Mouse (Mus musculus): ENCODE measurements around the gene Mgrn1. TPM values are rescaled to one million over a fixed set of nuclear protein-coding genes. Genes with fewer than 3 reads are reported as not detected.

The Mgrn1 gene
- polyA plus RNA-seq, 1 experiment: 84.0 TPM

DNA sequence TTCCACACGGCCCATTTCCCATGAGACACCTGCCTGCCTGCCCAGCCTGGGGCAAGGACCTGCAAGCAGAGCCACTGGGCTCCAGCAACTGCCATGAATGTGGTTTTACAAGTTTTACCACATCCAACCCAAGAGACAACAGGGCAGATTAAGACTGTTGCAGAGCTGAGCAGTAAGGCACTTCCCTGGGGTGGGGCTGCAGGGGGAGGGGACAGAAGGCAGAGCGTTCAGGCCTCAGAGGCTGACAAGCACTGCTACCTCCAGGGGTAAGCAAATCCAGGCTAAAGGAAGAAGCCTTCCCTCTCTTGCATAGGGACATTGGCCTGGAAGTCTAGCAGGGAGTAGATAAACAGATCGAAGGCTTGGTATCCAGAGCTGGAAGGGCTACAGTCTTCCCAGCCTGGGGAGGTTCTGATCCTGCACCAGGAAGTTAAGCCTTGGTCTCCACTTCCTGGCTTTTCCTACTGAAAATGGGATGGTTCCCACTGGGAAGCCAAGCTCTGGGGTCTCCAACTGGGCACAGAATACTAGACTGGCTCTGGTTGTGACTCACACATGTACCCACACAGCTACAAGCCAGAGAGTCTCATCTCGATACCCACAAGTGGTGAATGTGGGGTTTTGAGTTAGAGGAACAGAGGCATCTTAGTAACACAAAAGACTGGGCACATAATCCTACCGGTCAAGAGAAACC is 7.7 kb upstream of the Mgrn1 start:
- DNase-seq (ENCODE audit: low spot score): peak; percentile 47

DNA sequence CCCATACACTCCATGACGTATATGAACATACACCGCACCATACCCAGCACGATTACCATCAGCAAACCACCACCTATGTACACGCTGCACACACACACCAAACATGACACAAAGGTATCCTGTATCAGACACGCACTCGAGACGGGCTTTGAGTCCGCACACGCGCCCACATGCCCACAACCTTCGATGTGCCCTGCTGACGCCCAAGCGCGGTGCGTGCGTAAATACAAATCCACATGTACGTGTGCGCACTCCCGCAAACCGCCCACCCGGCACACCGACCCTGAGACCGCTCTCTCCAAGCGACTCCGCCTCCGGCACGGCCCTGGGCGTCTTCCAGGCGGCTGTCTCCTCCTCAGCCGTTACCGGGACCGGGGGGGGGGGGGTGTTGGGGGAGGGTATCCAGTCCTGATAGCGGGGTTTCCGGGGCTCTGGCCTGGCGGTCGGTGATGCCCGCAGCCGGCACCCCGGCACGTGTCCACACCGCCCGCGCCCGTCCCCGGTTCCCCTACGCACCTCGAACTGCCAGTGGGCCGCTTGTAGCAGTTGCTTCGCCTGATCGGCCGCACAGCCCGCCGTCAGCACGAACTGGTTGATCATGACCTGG is 6.8 kb upstream of the Mgrn1 start:
- no peak for DNase-seq (ENCODE audit: low spot score)

DNA sequence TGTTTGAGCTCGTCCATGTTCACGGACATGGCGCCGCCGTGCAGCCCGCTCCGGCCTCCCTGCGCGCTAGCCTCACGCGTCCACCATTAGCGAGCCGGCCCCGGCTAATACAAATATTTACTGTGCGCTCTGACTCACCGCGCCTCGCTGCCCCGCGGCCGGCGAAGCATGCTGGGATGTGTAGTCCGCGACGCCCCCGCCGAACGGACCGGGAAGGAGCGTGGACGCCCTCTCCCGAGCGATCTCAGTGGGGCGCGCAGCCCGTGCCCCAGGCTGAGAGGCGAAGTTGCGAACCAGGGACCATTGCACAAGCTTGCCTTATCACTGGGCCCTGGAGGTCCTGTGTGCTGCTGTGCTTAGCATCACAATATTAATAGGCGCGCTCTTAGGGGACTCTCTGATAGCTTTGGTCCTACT is 6.3 kb upstream of the Mgrn1 start:
- peak; percentile 95 for DNase-seq (ENCODE audit: low spot score)

DNA sequence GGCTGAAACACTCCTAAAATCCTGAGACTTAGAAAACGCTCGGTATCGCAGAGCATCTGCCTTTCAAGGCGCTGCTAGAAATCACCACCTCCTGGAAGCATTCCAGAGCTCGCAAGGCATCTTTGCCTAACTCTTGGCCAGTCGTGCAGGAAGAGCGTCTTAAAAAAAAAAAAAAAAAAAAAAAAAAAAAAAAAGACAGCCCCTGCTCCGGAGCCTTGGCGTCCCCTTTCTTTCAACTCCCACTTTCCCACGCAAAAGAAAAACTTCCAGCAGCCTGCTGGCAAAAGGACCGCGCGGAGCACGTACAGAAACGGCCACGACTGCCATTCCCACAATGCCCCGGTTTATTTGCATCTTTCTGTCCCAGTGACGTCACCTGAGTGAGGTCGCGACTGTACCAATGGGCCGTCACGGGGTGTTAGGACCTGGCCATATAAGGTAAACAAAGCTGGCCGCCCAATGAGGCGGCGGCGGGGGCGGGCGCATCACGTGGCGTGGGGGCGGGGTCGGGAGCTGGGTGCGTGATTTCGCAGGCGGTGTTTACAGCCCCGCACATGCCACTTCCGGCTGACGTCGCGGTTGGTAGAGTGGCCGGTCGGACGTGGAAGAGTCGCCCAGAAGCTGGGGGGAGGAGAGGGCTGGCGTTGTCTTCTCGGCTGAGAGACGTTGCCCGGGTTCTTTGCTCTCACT is 5.8 kb upstream of the Mgrn1 start, which contains the start of gene Ubald1:
Gene Ubald1, minus strand, starts transcription at position 180 of the 690 bp plus-strand sequence.
- peak; percentile 91 for DNase-seq (ENCODE audit: low spot score)

DNA sequence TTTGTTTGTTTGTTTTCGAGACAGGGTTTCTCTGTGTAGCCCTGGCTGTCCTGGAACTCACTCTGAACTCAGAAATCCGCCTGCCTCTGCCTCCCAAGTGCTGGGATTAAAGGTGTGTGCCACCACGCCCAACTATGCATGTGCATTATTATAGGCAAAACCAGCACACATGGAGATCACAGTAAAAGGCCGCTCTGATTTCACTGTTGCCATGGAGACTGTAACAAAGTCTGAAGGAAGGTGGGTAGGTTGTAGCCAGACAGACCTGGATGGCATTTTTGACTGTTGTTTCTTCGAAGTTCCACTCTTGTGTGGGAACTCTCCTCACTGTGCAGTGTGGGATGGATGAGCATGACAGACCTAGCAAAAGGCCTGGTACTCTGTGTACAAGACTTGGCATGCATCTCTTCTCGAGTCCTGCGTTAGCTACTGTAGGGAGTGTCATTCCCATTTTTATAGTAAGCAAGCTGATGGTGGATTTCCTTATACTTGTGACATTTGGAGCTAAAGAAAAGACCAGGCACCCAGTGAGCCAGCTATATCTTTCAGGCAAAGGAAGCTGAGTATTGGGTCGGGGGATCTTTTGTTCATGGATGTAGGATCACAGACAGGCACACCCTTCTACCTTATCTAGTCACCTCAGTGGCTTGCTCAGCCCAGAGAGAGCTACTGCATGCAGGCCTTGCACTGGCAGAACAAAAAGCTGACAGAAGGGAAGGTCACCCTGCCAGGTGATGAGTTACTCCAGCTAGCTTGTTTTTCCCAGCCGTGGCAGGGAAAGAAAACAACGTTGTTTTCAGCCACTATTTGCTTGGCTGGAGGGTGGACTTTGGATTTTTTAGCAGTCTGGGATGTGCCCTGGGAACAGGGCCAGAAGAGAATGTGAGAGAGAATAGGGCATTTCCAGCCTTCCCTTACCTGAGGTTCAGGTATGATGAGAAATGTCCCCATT is 4.4 kb upstream of the Mgrn1 start:
- no peak for DNase-seq (ENCODE audit: low spot score)

DNA sequence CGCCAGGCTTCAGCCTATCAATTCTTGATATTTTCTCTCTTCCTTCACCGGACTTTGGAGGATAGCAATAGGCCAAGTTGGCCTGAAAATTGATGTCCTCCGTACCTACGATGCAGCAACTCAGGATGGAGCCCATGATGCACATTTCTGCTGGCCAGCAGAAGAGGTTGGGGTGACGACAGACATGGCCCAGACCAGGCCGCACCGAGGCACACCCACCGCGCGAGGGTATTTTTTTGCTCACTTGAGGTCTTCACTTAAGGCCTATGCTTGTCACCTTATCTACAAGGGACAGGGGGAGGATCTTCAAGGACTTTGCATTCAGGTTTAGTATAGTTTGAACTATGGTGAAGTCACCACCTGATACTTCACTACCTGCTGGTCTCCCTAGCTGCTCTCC is 1.1 kb upstream of the Mgrn1 start:
- no peak for DNase-seq (ENCODE audit: low spot score)

DNA sequence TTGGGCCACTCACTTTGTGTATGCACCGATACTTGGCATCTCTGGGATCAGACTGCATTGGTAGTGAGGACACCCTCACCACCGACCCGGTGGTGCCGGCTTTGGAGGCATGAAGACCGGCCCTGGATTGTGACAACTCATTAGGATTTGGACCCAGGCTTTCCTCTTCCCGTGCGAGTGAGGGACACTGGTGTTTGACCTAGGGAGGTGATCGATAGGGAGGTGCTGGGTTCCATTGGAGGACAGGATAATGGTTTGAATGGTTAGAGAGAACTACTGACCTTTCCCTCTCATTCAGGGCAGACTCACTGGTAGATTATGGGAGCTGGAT is 606 bp downstream of the Mgrn1 start:
- DNase-seq (ENCODE audit: low spot score): no peak

DNA sequence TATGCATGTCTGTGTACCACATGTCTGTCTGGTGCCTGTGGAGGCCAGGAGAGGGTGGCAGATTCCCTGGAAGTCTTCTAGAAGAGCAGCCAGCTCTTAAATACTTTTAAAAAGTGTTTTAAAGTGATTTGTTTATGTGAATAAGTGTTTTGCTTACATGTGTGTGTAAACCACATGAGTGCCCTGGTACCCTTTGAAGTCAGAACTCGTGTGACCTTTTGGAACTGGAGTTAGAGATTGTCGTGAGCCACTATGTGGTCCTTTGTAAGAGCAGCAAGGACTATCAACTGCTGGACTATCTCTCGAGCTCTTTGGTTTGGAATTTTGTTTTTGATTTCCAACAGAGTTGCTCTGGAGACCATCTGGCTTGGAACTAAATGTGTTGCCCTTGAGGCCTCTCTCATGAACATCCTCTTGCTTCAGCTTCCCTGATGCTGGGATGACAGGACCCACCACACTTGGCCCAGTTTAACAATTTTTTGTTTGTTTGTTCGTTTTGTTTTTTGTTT is 4.2 kb downstream of the Mgrn1 start:
- no peak for DNase-seq (ENCODE audit: low spot score)

DNA sequence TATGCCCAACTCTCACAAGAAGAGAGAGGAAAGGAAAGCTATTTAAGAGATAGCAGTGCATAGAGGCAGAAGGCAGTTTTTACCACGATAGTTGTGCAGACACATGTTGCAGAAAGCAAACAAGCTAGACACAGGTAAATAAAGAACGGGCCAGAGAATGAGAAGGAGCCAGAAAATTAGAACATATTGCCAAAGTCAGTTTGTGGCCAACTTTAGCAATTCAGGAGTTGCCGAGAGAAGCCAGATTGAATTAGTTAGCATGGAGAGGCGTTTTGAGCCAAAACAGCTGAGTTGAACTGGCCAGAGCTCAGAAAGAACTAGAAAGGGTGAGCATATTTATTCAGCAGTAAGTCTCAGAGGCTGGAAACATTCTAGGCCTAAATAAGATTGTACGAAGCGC is 6.1 kb downstream of the Mgrn1 start:
- no peak for DNase-seq (ENCODE audit: low spot score)

DNA sequence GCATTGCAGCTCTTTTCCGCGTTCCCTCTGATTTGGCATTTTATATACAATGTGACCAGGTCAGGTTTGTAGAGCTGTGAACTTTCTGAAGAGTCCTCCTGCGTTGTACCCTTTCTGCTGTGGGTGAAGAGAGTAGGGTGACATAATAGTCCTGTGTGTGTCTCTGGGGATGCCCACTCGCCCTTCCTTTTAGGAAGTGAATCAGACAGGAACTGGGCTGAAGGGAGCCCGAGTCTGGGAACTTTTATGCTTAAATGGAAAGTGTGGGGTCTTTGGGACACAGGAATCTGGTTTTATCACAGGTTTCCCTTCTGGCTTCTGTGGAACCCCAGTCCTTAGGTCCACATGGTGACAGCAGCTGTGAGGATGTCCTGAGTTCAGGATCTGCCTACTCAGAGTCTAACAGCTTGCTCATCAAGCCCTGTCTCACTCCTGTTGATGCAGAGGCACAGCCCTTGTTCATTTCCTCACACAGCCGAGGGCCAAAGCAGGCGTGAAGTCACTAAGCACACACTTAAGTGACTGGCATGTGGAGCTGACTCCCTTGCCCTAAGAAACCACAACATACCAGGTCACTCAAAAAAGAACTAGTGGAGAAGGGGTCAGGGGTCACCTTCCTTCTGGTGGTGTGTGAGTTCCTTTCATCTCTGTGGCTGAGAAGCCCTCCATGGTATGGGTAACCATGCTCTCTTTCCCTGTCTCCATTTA is 8.3 kb downstream of the Mgrn1 start:
- no peak for DNase-seq (ENCODE audit: low spot score)

DNA sequence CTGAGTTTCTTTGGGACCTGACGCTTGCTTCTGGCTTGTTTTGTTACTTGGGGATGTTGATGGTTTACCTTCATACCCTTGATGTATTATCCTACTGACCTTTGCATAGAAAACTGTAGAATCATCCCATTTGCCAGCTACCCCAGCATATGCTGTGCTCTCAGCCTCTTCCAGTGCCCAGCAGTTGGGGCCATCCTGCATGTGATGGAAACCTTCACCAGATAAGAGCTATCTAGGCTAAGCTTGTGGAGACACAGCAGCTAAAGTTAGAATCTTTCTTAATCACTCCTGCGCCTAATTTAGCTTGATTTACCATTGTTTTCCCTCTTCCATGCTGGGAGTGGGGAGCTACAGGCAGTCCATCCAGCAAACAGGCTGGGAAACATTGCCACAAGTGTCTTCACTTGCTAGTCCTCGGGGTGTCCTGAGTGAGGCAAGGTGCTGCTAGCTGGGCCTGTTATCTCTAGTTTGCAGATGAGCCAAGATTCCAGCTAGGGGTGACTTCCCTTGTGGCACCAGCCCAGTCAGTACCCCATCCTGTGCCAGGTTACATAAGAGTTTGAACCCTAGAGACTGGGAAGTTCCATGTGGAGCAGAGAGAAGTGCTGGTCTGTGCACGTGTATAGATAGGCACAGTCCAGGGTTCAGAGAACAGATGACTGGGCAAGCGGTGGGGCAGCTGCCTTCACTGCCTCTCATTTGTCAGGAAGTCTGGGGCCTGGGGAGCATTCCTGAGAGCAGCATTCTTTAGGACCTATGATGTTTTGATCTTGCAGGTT is 10.4 kb downstream of the Mgrn1 start:
- DNase-seq (ENCODE audit: low spot score): no peak

DNA sequence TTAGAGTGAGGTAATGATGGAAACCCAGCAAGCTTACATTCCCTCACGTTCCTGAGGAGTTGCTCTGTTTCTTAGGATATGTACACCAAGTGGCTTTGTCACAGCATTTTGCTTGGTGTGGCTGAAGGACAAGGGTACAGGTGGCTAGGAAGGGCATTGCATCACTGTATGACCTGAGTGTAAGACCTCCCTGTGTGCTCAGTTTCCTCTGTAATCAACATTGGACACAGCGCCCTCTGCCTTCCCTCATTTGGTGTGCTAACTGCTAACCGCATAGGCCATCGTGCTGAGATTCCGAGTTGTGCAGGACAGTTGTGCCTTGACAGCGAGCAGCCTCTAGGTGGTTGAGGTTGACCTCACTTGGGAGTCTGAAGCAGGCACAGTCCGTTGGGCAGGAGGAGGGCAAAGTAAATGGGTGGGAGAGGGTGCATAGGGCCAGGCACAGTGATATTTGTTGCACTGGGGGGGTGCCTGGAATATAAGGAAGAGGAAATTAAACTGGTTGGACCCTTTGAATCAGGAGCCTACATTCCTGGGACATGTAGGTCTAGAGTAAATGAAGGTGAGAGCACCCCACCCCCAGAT is 11.2 kb downstream of the Mgrn1 start:
- DNase-seq (ENCODE audit: low spot score): no peak

DNA sequence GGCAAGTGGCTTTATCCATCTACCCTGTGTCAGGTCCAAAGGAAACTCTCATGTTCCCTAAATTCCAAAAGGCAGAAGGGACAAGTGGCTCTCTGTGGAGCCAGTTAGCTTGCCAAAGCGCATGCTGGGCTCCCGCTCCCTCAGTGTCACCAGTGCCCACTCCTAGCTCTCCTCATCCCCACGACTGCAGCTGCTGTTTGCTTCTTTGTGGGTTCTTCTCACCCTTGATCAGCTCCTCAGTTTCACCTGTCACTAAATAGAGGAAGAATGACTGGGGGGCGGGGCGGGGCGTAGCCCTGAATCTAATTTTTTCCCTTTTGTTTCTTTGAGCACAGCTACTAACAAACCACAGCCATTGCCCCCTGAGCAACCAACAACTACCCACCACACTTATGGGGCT is 12.8 kb downstream of the Mgrn1 start:
- DNase-seq (ENCODE audit: low spot score): no peak

DNA sequence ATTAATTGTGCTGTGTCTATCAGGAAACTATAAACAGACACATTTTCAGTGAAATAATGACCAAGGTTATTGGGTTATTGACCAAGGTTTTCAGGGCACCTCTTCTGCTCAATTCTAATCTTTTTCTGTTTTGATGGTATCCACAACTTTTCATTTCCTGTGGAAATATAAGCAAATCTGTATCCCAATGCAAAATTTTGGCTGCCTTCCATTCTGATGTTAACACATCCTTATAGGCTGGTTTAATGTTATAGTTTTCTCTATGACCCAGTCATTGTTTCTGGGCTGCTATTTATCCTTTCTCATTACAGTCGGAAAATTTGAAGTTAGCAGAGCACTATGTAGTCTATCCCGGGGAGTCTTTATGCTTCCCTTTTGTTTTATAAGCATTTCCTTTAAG is 13.7 kb downstream of the Mgrn1 start:
- no peak for DNase-seq (ENCODE audit: low spot score)

DNA sequence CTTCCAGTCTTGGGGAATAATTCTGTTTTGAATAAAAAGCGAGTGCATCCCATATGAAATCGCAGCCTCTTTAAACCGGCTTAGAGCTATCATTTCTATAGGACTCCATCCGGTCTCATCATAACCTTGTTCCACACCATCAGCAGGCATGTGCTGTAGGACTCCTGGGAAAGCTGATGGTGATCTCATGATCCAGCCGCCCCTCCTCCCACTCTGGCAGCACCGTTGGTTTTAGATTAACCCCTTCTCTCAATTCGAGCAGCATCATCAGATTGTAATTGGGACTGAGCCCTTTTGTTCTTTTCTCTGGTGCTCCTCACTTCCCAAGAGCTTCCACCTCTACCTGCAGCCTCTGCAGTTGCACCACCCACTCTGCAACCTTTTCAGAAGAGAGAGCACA is 15.1 kb downstream of the Mgrn1 start:
- DNase-seq (ENCODE audit: low spot score): no peak

DNA sequence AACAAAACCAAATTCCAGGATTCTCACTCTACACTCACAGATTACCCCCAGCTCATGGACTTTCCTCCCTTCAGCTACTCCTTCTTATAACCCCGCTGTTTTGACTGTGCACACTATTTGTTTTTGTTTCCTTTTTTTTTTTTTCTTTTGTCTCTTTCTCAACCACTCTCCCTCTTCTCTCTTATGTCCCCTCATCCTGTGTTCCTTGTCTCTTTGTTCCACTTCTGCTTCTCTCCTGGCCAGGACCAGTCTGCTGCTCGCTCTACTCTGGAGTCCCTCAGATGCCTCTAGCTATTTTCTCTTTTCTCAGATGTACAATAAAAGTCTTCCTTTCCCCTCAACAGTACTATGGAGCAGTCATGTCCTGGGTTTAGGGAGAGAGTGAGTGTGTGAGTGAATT is 16.3 kb downstream of the Mgrn1 start:
- no peak for DNase-seq (ENCODE audit: low spot score)

DNA sequence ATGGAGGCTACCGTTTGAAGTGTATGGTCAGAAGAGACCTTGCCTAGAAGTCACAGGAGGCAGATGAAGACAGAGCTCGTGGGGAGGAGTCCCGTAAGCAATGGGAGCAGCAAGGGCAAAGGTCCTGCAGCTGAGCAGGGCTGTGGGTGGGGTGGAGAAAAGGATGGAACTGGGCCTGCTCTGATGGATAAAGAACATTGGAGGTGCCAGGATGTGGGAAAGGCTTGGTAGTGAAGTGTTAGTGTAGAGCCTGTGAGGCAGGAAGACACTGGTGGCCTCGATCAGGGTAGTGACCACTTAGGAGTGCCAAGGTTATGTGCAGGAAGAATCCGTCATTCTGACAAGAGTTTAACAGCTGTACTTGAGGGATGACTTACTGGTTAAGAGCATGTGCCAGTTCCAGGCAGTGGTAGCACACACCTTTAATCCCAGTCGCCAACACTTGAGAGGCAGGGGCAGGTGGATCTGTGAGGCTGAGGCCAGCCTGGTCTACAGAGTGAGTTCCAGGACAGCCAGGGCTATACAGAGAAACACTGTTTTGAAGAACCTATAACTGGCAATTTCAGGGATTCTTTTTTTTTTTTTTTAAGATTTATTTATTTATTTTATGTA is 17.5 kb downstream of the Mgrn1 start:
- DNase-seq (ENCODE audit: low spot score): no peak

DNA sequence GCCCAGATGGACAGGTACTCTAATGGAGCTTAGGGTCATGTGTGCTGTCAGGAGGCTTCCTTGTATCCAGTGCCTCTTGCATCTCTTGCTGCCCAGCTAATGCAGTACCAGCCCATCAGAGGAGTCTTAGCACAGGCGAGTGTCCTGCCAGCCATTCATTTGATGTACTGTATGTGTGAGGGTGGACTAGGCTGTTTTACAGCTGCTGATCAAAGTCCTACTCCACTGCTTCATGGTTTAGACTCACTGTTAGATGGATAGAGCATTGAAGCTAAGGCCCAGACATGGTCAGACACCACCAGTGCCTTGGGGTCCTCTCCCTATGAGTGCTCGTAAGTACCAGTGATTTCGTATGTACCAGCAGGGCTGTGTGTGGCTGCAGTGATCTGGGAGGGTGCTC is 18.8 kb downstream of the Mgrn1 start:
- DNase-seq (ENCODE audit: low spot score): no peak

DNA sequence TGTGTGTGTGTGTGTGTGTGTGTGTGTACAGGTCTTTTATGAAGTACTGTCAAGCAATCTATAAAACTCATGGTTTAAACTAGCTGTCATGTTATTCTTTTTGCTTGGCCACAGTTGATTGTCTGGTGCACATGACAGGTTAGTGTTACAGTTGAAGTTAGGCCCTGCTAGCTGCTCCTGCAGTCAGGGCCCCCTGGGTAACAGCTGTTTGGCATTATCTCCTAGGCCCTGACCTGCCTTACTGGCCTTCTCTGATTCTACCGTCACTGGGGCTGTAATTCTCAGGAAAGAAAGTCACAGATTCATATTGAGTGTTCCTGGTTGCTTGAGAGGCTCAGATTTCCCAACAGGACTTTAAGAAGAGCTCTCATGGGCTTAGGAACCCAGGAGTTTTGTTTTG is 19.5 kb downstream of the Mgrn1 start:
- DNase-seq (ENCODE audit: low spot score): no peak

DNA sequence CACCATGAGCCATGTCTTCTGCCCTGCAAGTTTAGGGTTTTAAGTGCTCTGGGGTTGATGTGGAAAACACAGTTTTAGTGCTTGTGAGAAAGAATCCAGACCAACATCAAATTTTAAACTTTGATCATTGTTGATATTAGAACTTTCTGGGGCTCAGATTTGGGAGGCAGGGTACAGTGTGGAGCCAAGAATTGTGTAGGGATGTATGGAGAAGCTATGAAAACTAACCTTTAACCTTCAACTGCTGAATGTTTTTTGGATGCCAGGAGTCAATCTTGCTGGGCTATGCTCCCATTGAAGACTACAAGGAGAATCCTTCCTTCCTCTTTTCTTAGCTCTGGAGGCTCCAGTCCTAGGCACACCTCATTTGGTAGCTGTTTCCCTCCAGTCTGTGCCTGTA is 20.5 kb downstream of the Mgrn1 start:
- no peak for DNase-seq (ENCODE audit: low spot score)
